Mouse (Mus musculus): ENCODE results near the gene Rhox2e. TPM values are rescaled to one million over a fixed set of nuclear protein-coding genes. Genes with fewer than 3 reads are reported as not detected.
"Not testable (repeated sequence)": the region's sequence is repeated elsewhere in the genome, so short reads cannot be mapped to it uniquely, and the experiment has no call there.

The Rhox2e gene
- total RNA-seq (2021): not detected
- long read RNA-seq, experiment 1: 0 reads
- long read RNA-seq, experiment 2: 0 reads

DNA sequence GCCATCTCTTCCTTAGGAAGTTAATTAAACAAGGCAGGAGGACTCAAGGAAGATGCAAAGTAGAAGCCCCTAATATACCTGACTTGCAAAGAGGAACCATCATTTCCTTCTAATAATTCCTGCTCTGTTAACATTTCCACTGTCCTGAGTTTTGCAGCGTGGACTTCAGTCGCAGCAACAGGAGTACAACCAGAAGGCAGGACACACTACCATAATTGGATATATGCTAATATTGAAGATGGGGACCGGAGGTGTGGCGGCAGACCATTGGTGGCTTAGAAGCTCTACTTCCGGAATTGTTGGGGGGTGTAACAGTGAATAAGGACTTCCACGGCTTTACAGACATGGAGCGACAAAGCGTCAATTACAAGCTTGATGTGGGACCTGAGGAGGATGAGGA lies at the start of gene Rhox2e:
TSS of gene Rhox2e (plus strand) at position 301 of the 400 bp plus-strand sequence.
- not testable (repeated sequence) for DNase-seq

DNA sequence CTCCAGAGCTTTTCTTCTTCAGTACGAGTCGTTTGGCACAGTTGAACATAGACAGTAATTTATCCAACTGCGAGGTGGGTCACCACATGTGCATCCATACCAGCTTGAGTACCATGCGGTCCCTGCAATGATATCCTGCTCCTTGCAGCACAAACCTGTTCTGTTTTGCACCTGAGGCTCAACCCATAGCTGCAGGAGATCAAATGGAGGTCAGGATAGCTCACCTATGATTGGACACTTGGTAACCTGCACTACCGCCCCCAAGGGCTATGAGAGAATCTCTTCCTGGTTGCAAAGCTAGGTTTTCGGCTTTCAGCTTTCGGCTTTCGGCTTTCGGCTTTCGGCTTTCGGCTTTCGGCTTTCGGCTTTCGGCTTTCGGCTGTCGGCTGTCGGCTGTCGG lies 16.2 kb upstream of the Rhox2e start, which contains the start of gene Rhox4d:
TSS of gene Rhox4d (plus strand) at position 301 of the 400 bp plus-strand sequence.
- DNase-seq: not testable (repeated sequence)

DNA sequence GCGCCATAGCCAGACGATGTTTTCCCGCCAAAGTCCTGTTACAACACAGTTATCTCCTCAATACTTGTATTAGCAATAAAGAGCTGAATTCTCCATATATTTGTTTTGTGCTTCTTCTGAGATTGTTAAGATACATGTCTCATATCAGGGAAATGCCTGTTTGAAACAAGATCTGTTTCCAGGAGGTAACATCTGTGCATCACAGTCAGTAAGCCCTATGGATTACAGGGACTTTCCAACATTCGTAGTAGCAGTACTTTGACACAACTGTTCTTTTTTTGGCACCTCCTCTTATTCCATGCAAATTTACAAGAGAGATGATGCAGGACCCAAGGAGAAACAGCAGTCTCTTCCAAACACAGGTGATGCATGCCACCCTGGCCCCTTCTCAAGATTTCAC lies 11.5 kb downstream of the Rhox2e start, which contains the start of gene Rhox3e:
TSS of gene Rhox3e (plus strand) at position 301 of the 400 bp plus-strand sequence.
- DNase-seq: not testable (repeated sequence)

DNA sequence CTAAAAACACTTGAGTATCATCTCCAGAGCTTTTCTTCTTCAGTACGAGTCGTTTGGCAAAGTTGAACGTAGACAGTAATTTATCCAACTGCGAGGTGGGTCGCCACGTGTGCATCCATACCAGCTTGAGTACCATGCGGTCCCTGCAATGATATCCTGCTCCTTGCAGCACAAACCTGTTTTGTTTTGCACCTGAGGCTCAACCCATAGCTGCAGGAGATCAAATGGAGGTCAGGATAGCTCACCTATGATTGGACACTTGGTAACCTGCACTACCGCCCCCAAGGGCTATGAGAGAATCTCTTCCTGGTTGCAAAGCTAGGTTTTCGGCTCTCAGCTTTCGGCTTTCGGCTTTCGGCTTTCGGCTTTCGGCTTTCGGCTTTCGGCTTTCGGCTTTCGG lies 26.9 kb downstream of the Rhox2e start, which contains the start of gene Rhox4e:
TSS of gene Rhox4e (plus strand) at position 301 of the 400 bp plus-strand sequence.
- not testable (repeated sequence) for DNase-seq

DNA sequence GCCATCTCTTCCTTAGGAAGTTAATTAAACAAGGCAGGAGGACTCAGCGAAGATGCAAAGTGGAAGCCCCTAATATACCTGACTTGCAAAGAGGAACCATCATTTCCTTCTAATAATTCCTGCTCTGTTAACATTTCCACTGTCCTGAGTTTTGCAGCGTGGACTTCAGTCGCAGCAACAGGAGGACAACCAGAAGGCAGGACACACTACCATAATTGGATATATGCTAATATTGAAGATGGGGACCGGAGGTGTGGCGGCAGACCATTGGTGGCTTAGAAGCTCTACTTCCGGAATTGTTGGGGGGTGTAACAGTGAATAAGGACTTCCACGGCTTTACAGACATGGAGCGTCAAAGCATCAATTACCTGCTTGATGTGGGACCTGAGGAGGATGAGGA lies 40.9 kb downstream of the Rhox2e start, which contains the start of gene Rhox2f:
TSS of gene Rhox2f (plus strand) at position 301 of the 400 bp plus-strand sequence.
- DNase-seq: not testable (repeated sequence)

DNA sequence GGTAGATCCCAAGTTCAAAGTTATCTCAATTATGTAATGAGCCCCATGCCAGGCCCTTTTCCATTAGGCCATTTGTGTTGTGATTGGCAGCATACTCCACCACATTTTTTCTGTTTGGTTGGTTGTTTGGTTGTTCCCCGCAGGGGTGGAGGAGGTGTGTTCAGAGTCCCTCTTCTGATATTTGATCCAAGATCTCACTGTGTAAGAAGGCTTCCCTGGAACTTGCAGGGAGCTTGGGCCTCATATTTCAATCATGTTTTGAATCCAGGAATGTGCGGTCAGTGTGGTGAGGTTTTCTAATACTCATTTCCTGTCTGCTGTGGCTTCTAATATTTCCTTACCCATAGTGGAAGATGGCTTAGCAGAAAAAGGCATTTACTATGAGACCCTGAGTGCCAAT lies 42.4 kb downstream of the Rhox2e start:
- DNase-seq: not testable (repeated sequence)

DNA sequence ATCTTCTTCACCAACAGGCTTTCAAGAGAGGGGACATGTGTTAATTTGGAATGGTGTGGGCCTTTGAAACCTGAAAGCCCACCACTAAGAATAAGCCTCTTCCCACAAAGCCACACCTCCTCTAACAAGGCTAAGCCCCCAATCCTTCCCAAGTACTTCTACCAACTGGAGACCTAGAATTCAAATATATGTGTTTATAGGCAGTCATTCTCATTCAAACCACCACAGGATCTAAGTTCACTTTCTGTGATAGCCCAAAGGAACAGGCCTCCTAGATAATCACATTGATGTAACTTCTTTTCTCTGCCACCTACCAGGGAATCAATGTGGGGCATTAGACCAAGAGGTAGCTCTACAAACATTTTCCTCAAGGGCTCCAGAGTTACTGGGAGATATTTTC lies 50.4 kb downstream of the Rhox2e start, which contains the start of gene Rhox3f:
TSS of gene Rhox3f (plus strand) at position 301 of the 400 bp plus-strand sequence.
- DNase-seq: not testable (repeated sequence)

Other genes with a start within 250 kb of the Rhox2e start
- not detected for gene Rhox3a2, start 150.4 kb upstream of the Rhox2e start, total RNA-seq (2021)
- gene Rhox4a2, start 139.6 kb upstream of the Rhox2e start, total RNA-seq (2021): not detected
- not detected for gene Rhox2b, start 118.4 kb upstream of the Rhox2e start, total RNA-seq (2021)
- gene Rhox4b, start 98.0 kb upstream of the Rhox2e start, total RNA-seq (2021): not detected
- gene Rhox2c, start 76.8 kb upstream of the Rhox2e start, total RNA-seq (2021): not detected
- not detected for gene Rhox3c, start 71.9 kb upstream of the Rhox2e start, total RNA-seq (2021)
- not detected for gene Rhox4c, start 50.1 kb upstream of the Rhox2e start, total RNA-seq (2021)
- not detected for gene Rhox2d, start 37.0 kb upstream of the Rhox2e start, total RNA-seq (2021)
- gene Rhox4d, start 16.1 kb upstream of the Rhox2e start, total RNA-seq (2021): not detected
- not detected for gene Rhox3e, start 11.6 kb downstream of the Rhox2e start, total RNA-seq (2021)
- not detected for gene Rhox4e, start 27.0 kb downstream of the Rhox2e start, total RNA-seq (2021)
- not detected for gene Rhox2f, start 41.0 kb downstream of the Rhox2e start, total RNA-seq (2021)
- gene Rhox3f, start 50.5 kb downstream of the Rhox2e start, total RNA-seq (2021): not detected
- gene Rhox4f, start 77.3 kb downstream of the Rhox2e start, total RNA-seq (2021): not detected
- not detected for gene Rhox3g, start 98.2 kb downstream of the Rhox2e start, total RNA-seq (2021)
- not detected for gene Rhox2g, start 113.0 kb downstream of the Rhox2e start, total RNA-seq (2021)
- not detected for gene Rhox4g, start 120.9 kb downstream of the Rhox2e start, total RNA-seq (2021)
- gene Rhox3h, start 138.3 kb downstream of the Rhox2e start, total RNA-seq (2021): not detected
- gene Rhox2h, start 142.8 kb downstream of the Rhox2e start, total RNA-seq (2021): not detected

Measured in adrenal gland, postnatal 10 days (tissue).